Mouse (Mus musculus) ES-E14 (cell line): ENCODE measurements around the gene Mosmo.

Experiments used
- HCFC1 ChIP-seq: IDR thresholded peaks from 2 replicates; pipeline ENCODE4 v1.6.1; 2012; ENCODE audit warnings: low read length, inconsistent platforms, borderline replicate concordance; ENCODE audit not compliant: insufficient read depth
- ZC3H11A ChIP-seq: IDR thresholded peaks from 2 replicates; pipeline ENCODE4 v1.6.1; 2012; ENCODE audit warnings: low read depth, mild to moderate bottlenecking, inconsistent platforms, low read length, borderline replicate concordance
- ZNF384 ChIP-seq: IDR thresholded peaks from 2 replicates; pipeline ENCODE4 v1.6.1; 2012; ENCODE audit warnings: low read depth, low read length, inconsistent platforms

DNA sequence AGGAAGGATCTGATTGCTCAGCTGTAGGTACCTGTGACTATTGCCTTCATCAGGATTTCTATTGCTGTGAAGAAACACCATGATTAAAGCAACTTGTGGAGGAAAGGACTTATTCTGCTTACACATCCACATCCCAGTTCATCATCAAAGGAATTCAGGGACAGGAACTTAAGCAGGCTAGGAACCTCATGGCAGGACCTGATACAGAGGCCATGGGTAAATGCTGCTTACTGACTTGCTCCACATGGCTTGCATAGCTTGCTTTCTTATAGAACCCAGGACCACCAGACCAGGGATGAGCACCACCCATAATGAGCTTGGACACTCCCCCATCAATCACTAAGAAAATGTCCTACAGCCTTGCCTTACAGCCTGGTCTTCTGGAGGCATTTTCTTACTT is 71.1 kb downstream of the Mosmo start:
- TF ChIP-seq HCFC1 (no peak), ZC3H11A (no peak), ZNF384 (no peak)
